Mouse (Mus musculus) heart, embryonic 12.5 days (tissue): ENCODE data around the gene Pgap3. TPM values are rescaled to one million over a fixed set of nuclear protein-coding genes. Genes with fewer than 3 reads are reported as not detected.

ENCODE experiments used
- ATAC-seq: fragments of 200-750 bp; cut with Nextera tagmentation; 2 replicates; pipeline ENCODE4 v1.8.0; 2017; ENCODE audit warnings: moderate TSS enrichment, moderate library complexity; ENCODE audit not compliant: insufficient number of reproducible peaks, low FRiP score
- H3K27ac ChIP-seq: fragments of 300-500 bp; sonication (generic); 2 replicates; pipeline ENCODE4 v1.5.1; 2016; ENCODE audit warnings: mild to moderate bottlenecking, moderate library complexity; ENCODE audit not compliant: poor library complexity, severe bottlenecking
- H3K27me3 ChIP-seq: fragments of 300-500 bp; sonication (generic); replicated peaks from 2 replicates; pipeline ENCODE4 v1.6.1; 2016; ENCODE audit warnings: mild to moderate bottlenecking, moderate library complexity
- H3K36me3 ChIP-seq: fragments of 300-500 bp; sonication (generic); 2 replicates; pipeline ENCODE4 v1.6.1; 2016; ENCODE audit warnings: mild to moderate bottlenecking, moderate library complexity
- H3K4me1 ChIP-seq: fragments of 300-500 bp; sonication (generic); replicated peaks from 2 replicates; pipeline ENCODE4 v1.6.1; 2016; ENCODE audit warnings: mild to moderate bottlenecking
- H3K4me2 ChIP-seq: fragments of 300-500 bp; sonication (generic); 2 replicates; pipeline ENCODE4 v1.6.1; 2016; ENCODE audit warnings: mild to moderate bottlenecking, moderate library complexity
- H3K4me3 ChIP-seq: fragments of 300-500 bp; sonication (generic); 2 replicates; pipeline ENCODE4 v1.5.1; 2016; ENCODE audit warnings: mild to moderate bottlenecking
- H3K9ac ChIP-seq: fragments of 300-500 bp; sonication (generic); 2 replicates; pipeline ENCODE4 v1.6.1; 2016; ENCODE audit warnings: mild to moderate bottlenecking, moderate library complexity
- H3K9me3 ChIP-seq: fragments of 300-500 bp; sonication (generic); replicated peaks from 2 replicates; pipeline ENCODE4 v1.6.1; 2016; ENCODE audit warnings: mild to moderate bottlenecking, moderate library complexity
- WGBS: fragments of 180-500 bp; shearing (Covaris S2); methylation state at CpG from one replicate; pipeline ENCODE4 v1.1.7; 2016; 5-methylcytosine and 5-hydroxymethylcytosine counted together
- polyA plus RNA-seq: library from polyadenylated mRNA; unstranded; fragments of >200 nt; fragmentation: Nextera tagmentation; extraction: Ambion mirVana; gene quantifications from 2 replicates; pipeline ENCODE4 v1.2.1, GENCODE M21; 2016

Gene Pgap3
- polyA plus RNA-seq, 1 experiment from 2014 or later: 20.0 TPM

DNA sequence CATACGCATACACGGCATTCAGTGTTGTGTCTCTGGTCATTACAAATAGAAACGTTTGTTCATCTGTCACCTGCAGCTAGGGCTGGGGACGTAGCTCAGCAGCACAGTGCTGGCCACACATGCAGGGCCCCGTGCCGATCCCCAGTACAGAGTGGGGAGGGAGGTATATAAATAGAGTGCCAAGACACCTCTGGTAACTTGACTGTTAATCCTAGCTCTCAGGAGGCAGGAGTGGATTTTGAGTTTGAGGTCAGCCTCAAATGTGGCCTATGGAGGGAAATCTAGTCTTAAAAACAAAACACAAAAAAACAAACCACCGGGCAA, 32.5 kb downstream of the Pgap3 start:
- no peak overlapping the region for H3K9ac ChIP-seq
- H3K27ac ChIP-seq: peak overlapping the region; percentile 75
- H3K4me1 ChIP-seq: peaks cover 76% of the 10 kb centered on the region
- no peaks in the 10 kb centered on the region for H3K9me3 ChIP-seq
- no peaks in the 10 kb centered on the region for H3K36me3 ChIP-seq
- H3K4me2 ChIP-seq: no peak overlapping the region
- H3K27me3 ChIP-seq: no peaks in the 10 kb centered on the region
- ATAC-seq: no peak
- H3K4me3 ChIP-seq: no peak overlapping the region
- WGBS: 56% methylated on average over 7 of the region's 7 CpGs

DNA sequence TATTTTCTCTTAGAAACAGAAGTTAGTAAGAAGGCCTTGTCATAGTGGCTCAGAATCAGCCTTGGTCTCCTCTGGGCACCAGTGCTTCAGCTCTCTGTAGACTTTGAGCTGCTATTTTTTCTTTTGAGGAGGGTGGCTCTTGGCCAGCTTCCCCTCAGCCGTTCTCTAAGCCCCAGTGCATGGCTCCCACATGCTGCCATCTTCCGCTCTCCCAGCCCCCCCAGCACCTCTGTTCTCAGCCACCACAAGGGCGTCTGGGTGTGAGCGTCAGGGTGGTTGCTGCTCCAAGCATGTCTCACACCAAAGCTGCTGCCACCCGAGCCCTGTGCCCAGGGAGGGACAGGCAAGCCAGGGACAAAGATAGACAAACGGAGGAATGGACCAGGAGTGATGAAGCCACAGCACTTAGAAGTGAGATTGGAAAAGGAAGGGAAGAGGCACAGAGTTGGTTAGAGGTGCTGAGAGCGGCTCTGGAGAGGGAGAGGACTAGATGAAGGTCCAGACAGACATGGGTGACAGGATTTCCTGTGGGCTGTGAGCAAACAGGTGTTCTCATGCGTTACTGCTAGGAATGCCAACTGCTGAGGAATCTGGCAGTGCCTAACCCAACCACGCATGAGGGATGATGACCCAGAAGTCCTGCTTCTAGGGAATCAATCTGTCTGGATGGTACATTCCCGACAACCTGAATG, 33.0 kb downstream of the Pgap3 start:
- Histone ChIP-seq H3K9ac (no peak overlapping the region), H3K9me3 (no peaks in the 10 kb centered on the region), H3K27ac (peak overlapping the region; percentile 75), H3K4me2 (no peak overlapping the region), H3K27me3 (no peaks in the 10 kb centered on the region), H3K36me3 (no peaks in the 10 kb centered on the region; the same call in 1 of the 2 replicates), H3K4me1 (peaks cover 73% of the 10 kb centered on the region), H3K4me3 (no peak overlapping the region)
- ATAC-seq: no peak
- 58% methylated on average over 10 of the region's 10 CpGs for WGBS

DNA sequence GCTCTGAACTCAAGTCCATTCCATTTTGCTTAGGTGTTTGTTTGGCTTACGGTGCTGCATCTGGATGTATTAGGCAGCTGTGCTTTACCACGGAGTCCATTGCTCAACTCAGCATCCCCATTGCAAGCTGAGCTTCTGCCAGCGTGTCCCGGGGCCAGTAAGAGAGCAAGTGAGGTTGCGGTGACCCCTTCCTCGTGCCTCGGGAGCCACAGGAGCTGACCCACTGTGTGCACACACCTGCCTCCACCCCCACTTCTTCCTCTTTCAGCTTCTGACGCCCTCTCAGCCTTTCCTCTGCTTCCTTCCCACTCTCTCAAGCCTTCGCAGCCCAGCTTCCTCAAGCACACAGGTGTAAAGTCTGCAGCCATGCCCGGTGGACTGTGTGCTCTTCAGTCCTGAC, 34.0 kb downstream of the Pgap3 start:
- H3K9me3 ChIP-seq: no peaks in the 10 kb centered on the region
- H3K4me1 ChIP-seq: peaks cover 72% of the 10 kb centered on the region
- peak overlapping the region; percentile 18; the same call in 1 of the 2 replicates for H3K27ac ChIP-seq
- H3K4me3 ChIP-seq: no peak overlapping the region
- no peaks in the 10 kb centered on the region for H3K27me3 ChIP-seq
- H3K4me2 ChIP-seq: no peak overlapping the region
- WGBS: 68% methylated on average over 10 of the region's 10 CpGs
- no peak for ATAC-seq
- H3K9ac ChIP-seq: no peak overlapping the region
- H3K36me3 ChIP-seq: no peaks in the 10 kb centered on the region; the same call in 1 of the 2 replicates

DNA sequence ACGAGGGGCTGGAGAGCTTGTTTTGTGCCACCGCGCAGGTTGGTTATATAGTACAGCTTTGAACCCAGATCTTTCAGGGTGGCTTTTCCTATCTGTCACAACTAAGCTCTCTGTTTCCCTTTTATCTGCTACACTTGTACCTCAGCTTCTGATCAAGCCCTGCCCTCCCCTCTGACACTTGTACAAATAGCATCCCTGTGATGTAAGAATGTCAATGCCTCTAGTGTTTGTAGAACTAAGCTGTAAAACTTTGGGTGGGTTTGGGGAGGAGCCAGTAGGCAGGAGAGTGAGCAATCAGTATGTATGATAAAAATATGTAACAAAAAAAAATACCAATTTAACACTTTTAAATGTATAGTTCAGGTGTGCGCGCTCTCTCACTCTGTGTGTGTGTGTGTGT, 35.9 kb downstream of the Pgap3 start:
- Histone ChIP-seq H3K27me3 (no peaks in the 10 kb centered on the region), H3K4me3 (no peak overlapping the region), H3K4me1 (peaks cover 74% of the 10 kb centered on the region), H3K36me3 (no peaks in the 10 kb centered on the region; the same call in 1 of the 2 replicates), H3K9ac (no peak overlapping the region), H3K9me3 (no peaks in the 10 kb centered on the region), H3K4me2 (no peak overlapping the region), H3K27ac (no peak overlapping the region)
- ATAC-seq: no peak
- 97% methylated on average over 5 of the region's 5 CpGs for WGBS

DNA sequence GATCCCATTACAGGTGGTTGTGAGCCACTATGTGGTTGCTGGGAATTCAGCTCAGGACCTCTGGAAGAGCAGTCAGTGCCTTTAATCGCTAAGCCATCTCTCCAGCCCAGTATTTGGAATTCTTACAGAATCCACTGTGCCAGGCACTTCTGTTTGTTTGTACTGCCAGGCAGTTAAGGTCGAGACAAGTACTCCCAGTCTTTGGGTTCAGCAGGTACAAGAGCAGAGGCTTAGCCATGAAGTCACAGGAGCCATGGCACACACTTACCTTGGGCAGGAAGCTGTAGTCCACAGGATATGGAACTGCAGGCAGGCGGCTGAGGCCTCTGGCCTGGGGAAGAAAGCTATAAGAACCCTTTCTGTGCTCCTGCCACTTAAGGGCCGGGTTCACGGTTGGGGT, 36.5 kb downstream of the Pgap3 start:
- WGBS: 79% methylated on average over 5 of the region's 5 CpGs
- ATAC-seq: no peak
- H3K4me1 ChIP-seq: peaks cover 74% of the 10 kb centered on the region
- H3K27me3 ChIP-seq: no peaks in the 10 kb centered on the region
- H3K9ac ChIP-seq: no peak overlapping the region
- H3K27ac ChIP-seq: no peak overlapping the region
- H3K9me3 ChIP-seq: no peaks in the 10 kb centered on the region
- H3K4me2 ChIP-seq: no peak overlapping the region
- H3K36me3 ChIP-seq: no peaks in the 10 kb centered on the region; the same call in 1 of the 2 replicates
- no peak overlapping the region for H3K4me3 ChIP-seq

DNA sequence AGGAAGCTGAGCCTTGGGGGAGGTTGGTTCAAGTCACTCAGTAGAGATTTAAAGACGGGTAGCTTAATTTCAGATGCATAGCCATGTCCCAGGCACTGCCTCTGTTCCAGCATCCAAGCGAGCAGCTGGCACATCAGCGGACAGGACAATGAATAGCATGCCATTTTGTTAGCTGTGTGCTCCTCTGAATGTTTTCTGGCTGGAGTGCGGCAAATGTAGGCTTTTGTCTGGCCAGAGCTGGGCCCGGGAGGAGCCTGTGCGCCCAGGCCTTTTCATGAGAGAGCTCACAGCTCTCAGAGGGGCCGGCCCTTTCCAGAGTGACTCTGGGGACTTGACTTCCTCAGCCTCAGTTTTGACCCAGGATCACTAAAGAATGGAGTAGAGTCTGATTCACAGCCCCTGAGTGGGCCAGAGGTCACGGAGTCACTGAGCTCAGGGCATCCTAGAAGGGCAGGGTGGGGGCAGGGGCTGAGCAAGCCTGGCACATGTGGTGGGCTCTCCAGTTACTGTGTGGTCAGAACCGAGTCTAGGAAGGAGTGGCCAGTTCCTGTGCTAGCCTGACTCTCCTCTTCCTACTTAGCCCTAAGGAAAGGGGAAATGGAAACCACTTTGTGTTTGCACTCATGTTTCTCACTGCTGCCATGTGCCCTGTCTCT, 39.3 kb downstream of the Pgap3 start:
- WGBS: 72% methylated on average over 9 of the region's 9 CpGs
- Histone ChIP-seq H3K4me2 (no peak overlapping the region), H3K4me3 (no peak overlapping the region), H3K9ac (peak overlapping the region; percentile 29), H3K27ac (no peak overlapping the region), H3K27me3 (no peaks in the 10 kb centered on the region), H3K9me3 (no peaks in the 10 kb centered on the region), H3K4me1 (peaks cover 68% of the 10 kb centered on the region), H3K36me3 (no peaks in the 10 kb centered on the region; the same call in 1 of the 2 replicates)
- no peak for ATAC-seq

DNA sequence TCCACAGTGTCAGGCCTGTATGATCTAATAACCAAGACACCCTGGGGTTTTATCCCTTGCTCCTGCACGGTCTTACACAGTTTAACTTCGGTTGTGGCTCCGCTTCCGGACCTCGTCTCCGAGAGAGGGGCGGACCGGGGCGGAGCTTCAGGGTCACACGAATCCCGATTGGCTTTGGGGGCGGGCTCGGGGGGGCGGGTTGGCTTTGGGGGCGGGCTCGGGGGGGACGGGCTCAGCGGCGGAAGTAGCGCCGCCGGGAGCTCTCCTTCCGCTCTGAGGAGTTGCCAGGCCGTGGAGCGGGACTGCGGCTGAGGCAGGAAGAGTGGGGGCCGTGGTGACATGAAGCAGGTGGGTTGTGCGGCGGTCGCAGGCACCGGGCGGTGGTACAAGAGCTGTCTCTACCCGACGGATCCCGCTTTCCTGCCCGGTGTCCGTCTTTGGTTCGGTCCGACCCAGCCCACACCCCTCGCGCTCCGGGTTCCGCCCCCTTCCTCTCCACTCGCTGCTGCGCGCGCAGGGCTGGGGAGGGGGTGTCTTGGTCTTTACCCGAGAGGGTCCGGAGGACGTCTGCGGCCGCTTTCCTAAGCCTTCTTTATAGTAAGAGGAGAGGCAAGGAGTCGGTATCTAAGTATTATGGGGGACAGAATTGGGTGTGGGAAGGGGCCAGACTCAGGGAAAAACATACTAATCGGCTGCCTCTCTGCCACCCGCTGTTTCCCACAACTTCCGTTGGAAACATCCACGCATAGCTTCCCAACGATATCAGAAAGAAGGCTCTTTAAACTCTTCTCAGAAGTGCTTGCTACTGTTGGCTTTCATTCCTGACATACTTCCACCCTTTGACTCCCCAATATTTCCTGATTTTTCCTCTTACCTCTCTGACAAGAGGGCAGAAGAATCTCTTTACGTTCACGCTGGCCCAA, 41.9 kb downstream of the Pgap3 start, which contains the start of gene Stard3:
Stard3 (plus strand) TSS at position 208 of the 923 bp plus-strand sequence.
- Histone ChIP-seq H3K27me3 (peaks cover 18% of the 10 kb centered on the region), H3K9ac (peak within 1 kb of the TSS; percentile 83), H3K27ac (peak within 1 kb of the TSS; percentile 94), H3K4me2 (peak within 1 kb of the TSS; percentile 85), H3K9me3 (no peaks in the 10 kb centered on the region), H3K4me3 (peak within 1 kb of the TSS; percentile 86), H3K4me1 (peaks cover 66% of the 10 kb centered on the region), H3K36me3 (no peaks in the 10 kb centered on the region; the same call in 1 of the 2 replicates)
- under 1% methylated on average over 60 of the region's 60 CpGs for WGBS
- ATAC-seq: peak; percentile 88

DNA sequence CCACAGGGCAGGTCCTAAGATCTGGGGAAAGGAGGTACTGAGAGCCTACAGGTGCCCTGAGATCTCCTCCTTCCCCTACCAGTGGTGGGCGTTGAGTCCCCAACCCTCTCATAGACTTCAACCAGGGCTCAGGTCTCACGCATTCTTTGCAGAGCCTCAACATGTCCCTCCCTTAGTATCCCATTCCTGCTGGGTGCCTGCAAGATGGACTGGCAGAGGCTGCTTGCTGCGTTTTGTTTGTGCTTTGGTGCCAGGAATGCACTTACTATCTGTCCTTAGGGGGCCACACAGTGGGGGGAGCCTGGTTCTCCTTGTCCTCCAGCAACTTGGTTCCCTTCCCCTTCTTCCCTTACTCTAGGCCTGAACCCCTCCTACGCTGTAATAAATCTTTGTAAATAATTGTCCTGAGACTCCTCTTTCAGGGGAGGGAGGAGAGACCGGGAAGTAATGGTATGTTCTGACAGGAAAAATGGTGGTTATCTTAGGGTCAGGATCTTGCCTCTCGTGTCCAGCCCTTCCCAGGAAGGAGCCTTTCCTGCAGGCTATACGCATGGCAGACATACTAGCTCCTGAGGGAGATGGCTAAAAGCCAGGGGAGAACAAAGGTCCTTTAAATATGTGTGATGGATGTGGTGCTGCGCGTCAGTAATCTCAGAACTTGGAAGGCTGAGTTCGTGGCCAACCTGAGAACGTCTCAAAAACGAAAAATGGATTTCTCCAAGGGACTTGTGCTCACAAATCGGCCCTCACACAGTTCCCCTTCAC, 42.7 kb downstream of the Pgap3 start:
- Histone ChIP-seq H3K27ac (peak overlapping the region; percentile 94), H3K4me1 (peaks cover 60% of the 10 kb centered on the region)
- ATAC-seq: 0 out of 2 replicates have a peak, but pooled peaks have one; percentile 7

DNA sequence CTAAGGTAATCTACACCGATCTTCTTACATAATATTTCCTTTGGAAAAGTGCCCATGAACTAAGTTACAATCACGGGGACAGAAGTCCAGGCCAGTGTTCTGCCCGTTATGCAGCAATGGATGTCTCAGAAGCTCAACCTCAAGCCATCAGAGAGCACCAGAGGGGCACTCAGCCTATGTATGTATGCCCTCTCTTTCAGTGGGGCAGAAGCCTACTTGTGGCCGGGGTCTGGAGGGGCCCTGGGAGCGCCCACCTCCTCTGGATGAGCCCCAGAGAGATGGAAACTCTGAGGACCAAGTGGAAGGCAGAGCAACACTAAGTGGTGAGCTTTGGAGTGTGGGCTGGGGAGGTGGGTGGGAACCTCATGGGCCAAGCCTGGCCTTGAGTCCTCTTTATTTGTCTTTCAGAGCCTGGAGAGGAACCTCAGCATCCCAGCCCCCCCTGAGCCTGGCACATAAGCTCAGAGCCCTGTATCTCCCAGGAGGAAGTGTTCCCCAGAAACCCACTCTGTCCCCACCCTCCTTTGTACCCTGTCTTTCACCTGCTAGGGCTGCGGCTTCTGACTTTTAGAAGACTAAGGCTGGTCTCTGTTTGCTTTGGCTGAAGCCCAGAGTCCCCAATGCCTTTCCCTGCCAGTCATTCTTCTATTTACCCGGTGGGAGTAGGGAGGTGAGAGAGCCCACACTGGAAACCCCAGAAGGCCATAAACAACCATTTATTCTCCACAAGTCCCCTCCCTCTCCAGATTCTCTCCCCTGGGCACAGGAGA, 43.5 kb downstream of the Pgap3 start:
- Histone ChIP-seq H3K4me2 (peak overlapping the region; percentile 85), H3K9me3 (no peaks in the 10 kb centered on the region), H3K9ac (peak overlapping the region; percentile 83; the same call in 1 of the 2 replicates), H3K36me3 (no peaks in the 10 kb centered on the region), H3K4me1 (peaks cover 56% of the 10 kb centered on the region), H3K27me3 (peaks cover 34% of the 10 kb centered on the region), H3K27ac (peak overlapping the region; percentile 94; the same call in 1 of the 2 replicates), H3K4me3 (0 out of 2 replicates have a peak overlapping the region, but pooled peaks have one; percentile 86)
- WGBS: 67% methylated on average over 7 of the region's 7 CpGs
- ATAC-seq: no peak

More for the DNA sequence above, 42.7 kb downstream of the Pgap3 start:
- peaks cover 26% of the 10 kb centered on the region for H3K27me3 ChIP-seq
- no peaks in the 10 kb centered on the region; the same call in 1 of the 2 replicates for H3K36me3 ChIP-seq
- peak overlapping the region; percentile 83 for H3K9ac ChIP-seq
- peak overlapping the region; percentile 85 for H3K4me2 ChIP-seq
- 12% methylated on average over 13 of the region's 13 CpGs for WGBS
- no peaks in the 10 kb centered on the region for H3K9me3 ChIP-seq
- H3K4me3 ChIP-seq: peak overlapping the region; percentile 86
